9 mouse cellular contexts compared by ENCODE assay signal in the genomic region with DNA sequence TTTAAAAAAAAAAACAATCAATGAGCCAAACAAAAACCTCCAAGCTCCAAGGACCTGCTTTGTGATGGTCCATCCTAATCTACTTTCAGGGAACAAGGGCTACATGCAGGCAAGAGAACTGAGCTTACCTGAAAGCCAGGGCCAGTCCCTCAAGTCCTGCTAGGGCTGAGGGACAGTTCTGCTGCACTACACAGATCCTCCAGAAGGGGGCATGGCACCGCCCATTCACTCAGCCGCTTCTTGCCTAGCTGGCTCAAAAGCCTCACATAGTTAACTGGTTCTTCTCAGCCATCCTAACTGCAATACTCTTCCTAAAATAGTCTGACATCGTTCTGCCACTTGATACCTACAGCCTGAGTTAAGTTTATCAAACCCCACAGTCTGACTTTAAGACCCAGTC. TPM values are rescaled to one million over a fixed set of nuclear protein-coding genes. Genes with fewer than 3 reads are reported as not detected.
DNase-seq lines count a peak whose midpoint lies in the region; ATAC-seq and TF ChIP-seq lines count a peak whose summit lies in the region.
"Had no signal": no experiment of that assay in that cellular context is flagged by ENCODE, and none has a peak within 500 bp of the region (broad histone marks: within the 10 kb centered on the region; RNA-seq: fewer than 3 reads in every experiment).

No protein-coding gene starts in this region.

- no peak overlapping the region for H3K4me3 ChIP-seq in heart, adult 2 months
- no peak overlapping the region for H3K4me3 ChIP-seq in heart, embryonic 12.5 days
- H3K4me3 ChIP-seq in lung, postnatal 0 days (ENCODE audit: low read depth, low read length), result no peak overlapping the region
- H3K4me3 ChIP-seq: embryonic facial prominence, embryonic 12.5 days had no signal

- H3K36me3 ChIP-seq in heart, adult 2 months (ENCODE audit: control insufficient read depth, insufficient read depth, low read length), result no peaks in the 10 kb centered on the region
- peaks cover 27% of the 10 kb centered on the region for H3K36me3 ChIP-seq in heart, embryonic 12.5 days
- 0 out of 2 replicates have a peak, but pooled peaks cover 9% of the 10 kb centered on the region for H3K36me3 ChIP-seq in lung, postnatal 0 days (ENCODE audit: insufficient read depth, low read length)

- 36% methylated on average over 3 of the region's 3 CpGs for WGBS in heart, adult 2 months
- 43% methylated on average over 3 of the region's 3 CpGs for WGBS in heart, embryonic 12.5 days
- 46% methylated on average over 3 of the region's 3 CpGs for WGBS in lung, postnatal 0 days

- TF ChIP-seq POLR2A in heart, adult 2 months (IDR thresholded peaks at IDR 0.05; ENCODE audit: insufficient read depth, low read depth, low read length), result no peak

- H3K9me3 ChIP-seq in heart, embryonic 12.5 days (replicated peaks), result no peaks in the 10 kb centered on the region
- H3K9me3 ChIP-seq in lung, postnatal 0 days (ENCODE audit: low read length), result no peaks in the 10 kb centered on the region
- H3K9me3 ChIP-seq: embryonic facial prominence, embryonic 12.5 days had no signal

- no peak overlapping the region for H3K4me2 ChIP-seq in heart, embryonic 12.5 days
- no peak overlapping the region for H3K4me2 ChIP-seq in lung, postnatal 0 days (replicated peaks; ENCODE audit: low read depth, low read length)
- H3K4me2 ChIP-seq: embryonic facial prominence, embryonic 12.5 days had no signal

- TF ChIP-seq CTCF in heart, adult 2 months (IDR thresholded peaks at IDR 0.05), result peak; percentile 96
- peak; percentile 77 for TF ChIP-seq CTCF in lung, postnatal 0 days (IDR thresholded peaks at IDR 0.05)

- no peaks in the 10 kb centered on the region for H3K4me1 ChIP-seq in heart, adult 2 months (ENCODE audit: control insufficient read depth, insufficient read depth, low read length)
- H3K4me1 ChIP-seq in heart, embryonic 12.5 days (replicated peaks), result peaks cover 6% of the 10 kb centered on the region; the same call in 1 of the 2 replicates
- no peaks in the 10 kb centered on the region for H3K4me1 ChIP-seq in lung, postnatal 0 days (ENCODE audit: insufficient read depth, low read depth, low read length)
- H3K4me1 ChIP-seq: embryonic facial prominence, embryonic 12.5 days had no signal

- ATAC-seq in heart, embryonic 12.5 days (ENCODE audit: insufficient number of reproducible peaks, low FRiP score), result no peak
- ATAC-seq in lung, postnatal 0 days, result no peak

- no peak for TF ChIP-seq EP300 in heart, adult 2 months (IDR thresholded peaks at IDR 0.05; ENCODE audit: insufficient read depth, low read depth, low read length)
- no peak for TF ChIP-seq EP300 in lung, postnatal 0 days (IDR thresholded peaks at IDR 0.05)

- no peaks in the 10 kb centered on the region for H3K27me3 ChIP-seq in heart, adult 2 months (ENCODE audit: control insufficient read depth, insufficient read depth, low read length)
- no peaks in the 10 kb centered on the region for H3K27me3 ChIP-seq in heart, embryonic 12.5 days (replicated peaks)
- H3K27me3 ChIP-seq in lung, postnatal 0 days (replicated peaks; ENCODE audit: insufficient read depth, low read length), result no peaks in the 10 kb centered on the region
- H3K27me3 ChIP-seq: embryonic facial prominence, embryonic 12.5 days had no signal

- H3K27ac ChIP-seq in heart, adult 2 months, result no peak overlapping the region
- no peak overlapping the region for H3K27ac ChIP-seq in heart, embryonic 12.5 days (ENCODE audit: poor library complexity, severe bottlenecking)
- no peak overlapping the region for H3K27ac ChIP-seq in lung, postnatal 0 days (ENCODE audit: low read length)
- H3K27ac ChIP-seq: embryonic facial prominence, embryonic 12.5 days had no signal

- no peak overlapping the region for H3K9ac ChIP-seq in heart, adult 2 months (ENCODE audit: low read depth, low read length)
- H3K9ac ChIP-seq in heart, embryonic 12.5 days, result no peak overlapping the region
- no peak overlapping the region for H3K9ac ChIP-seq in lung, postnatal 0 days (replicated peaks; ENCODE audit: low read depth)
- H3K9ac ChIP-seq: embryonic facial prominence, embryonic 12.5 days had no signal

- H3K79me2 ChIP-seq in heart, adult 2 months (replicated peaks; ENCODE audit: control insufficient read depth, insufficient read depth, low read length), result no peaks in the 10 kb centered on the region

- DNase-seq in heart, adult 2 months, result peak; percentile 51 to 66
- DNase-seq in 3134 (ENCODE audit: extremely low read depth, insufficient read length, low spot score) (peak; percentile 35), MEL-GATA-1-ER (ENCODE audit: extremely low read depth, low read depth) (peak; percentile 30)
- peak; percentile 80 to 85 for DNase-seq in cerebellum, postnatal 14 days
- peak; percentile 78 for DNase-seq in heart, postnatal 4 days
- peak; percentile 52 for DNase-seq in lung, postnatal 0 days (ENCODE audit: low spot score)
- DNase-seq in spleen, postnatal 36 days (ENCODE audit: low spot score in 2 of 2), result peak; percentile 26 to 32

- intact Hi-C loops in heart, adult 2 months (cut with DNase I), result no loop called here

RNA-seq across cellular contexts. Expression of gene Tmem222, which starts 29.7 kb away (rescaled TPM):
- total RNA-seq in heart, adult 2 months (2021), result 10 to 100 TPM; 31.9 to 33.9 TPM
- 48.3 and 72.9 TPM in 2 replicates for polyA plus RNA-seq in heart, adult 2 months (2012; rRNA removed)
- polyA plus RNA-seq in heart, embryonic 12.5 days (2016; fragmentation: Nextera tagmentation; extraction: Ambion mirVana), result 52.4 and 55.2 TPM in 2 replicates
- total RNA-seq in heart, postnatal 4 days (2021), result 10 to 100 TPM; 35.1 to 35.6 TPM
- polyA plus RNA-seq in lung, postnatal 0 days (2015; fragmentation: Nextera tagmentation; extraction: Ambion mirVana), result 47.2 and 58.1 TPM in 2 replicates

RNA-seq across cellular contexts. Expression of gene Sytl1, which starts 44.4 kb away (rescaled TPM):
- total RNA-seq in heart, adult 2 months (2021), result under 1 TPM; 0.29 to 0.61 TPM
- polyA plus RNA-seq in heart, adult 2 months (2012; rRNA removed), result 0.53 and 0.80 TPM in 2 replicates
- polyA plus RNA-seq in heart, embryonic 12.5 days (2016; fragmentation: Nextera tagmentation; extraction: Ambion mirVana), result 0.41 and 0.47 TPM in 2 replicates
- total RNA-seq in heart, postnatal 4 days (2021), result under 1 TPM; 0.48 to 0.79 TPM
- polyA plus RNA-seq in lung, postnatal 0 days (2015; fragmentation: Nextera tagmentation; extraction: Ambion mirVana), result 3.1 and 3.3 TPM in 2 replicates

RNA-seq across cellular contexts. Expression of gene Wdtc1, which starts 46.0 kb away (rescaled TPM):
- 10 to 100 TPM; 73.6 to 96.1 TPM for total RNA-seq in heart, adult 2 months (2021)
- polyA plus RNA-seq in heart, adult 2 months (2012; rRNA removed), result 61.8 and 65.1 TPM in 2 replicates
- 16.1 and 17.9 TPM in 2 replicates for polyA plus RNA-seq in heart, embryonic 12.5 days (2016; fragmentation: Nextera tagmentation; extraction: Ambion mirVana)
- 10 to 100 TPM; 46.9 to 47.9 TPM for total RNA-seq in heart, postnatal 4 days (2021)
- polyA plus RNA-seq in lung, postnatal 0 days (2015; fragmentation: Nextera tagmentation; extraction: Ambion mirVana), result 9.2 and 9.9 TPM in 2 replicates

Comparison
In these comparisons a context has a peak if more than half of its experiments do, and no peak if none do; other contexts are left out.
1. DNase-seq: peak in every context shown above with its lines; median percentile 82 in cerebellum, postnatal 14 days; 78 in heart, postnatal 4 days; 58 in heart, adult 2 months; 52 in lung, postnatal 0 days; 35 in 3134; 30 in MEL-GATA-1-ER; 29 in spleen, postnatal 36 days.